Mouse (Mus musculus): Measurements from ENCODE around the gene Cgnl1.

DNA sequence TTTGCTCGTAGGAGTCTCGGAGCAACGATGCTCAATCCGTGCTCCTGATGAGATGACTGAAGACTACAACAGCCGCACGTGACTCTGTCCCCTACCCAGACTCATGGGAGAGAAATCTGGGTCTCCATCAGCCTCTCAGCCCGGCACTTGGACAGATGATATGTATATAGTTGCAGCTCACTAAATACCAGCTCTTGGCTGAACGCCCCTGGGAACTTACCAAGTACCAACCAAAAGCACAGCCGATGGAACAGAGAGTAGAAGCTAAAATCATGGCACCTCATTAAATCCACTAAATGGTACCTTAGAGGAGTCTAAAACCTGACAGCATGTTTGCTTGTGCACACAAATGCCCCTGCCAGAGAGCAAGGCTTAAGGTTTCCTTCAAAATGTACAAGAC is 91.0 kb downstream of the Cgnl1 start:
- TF ChIP-seq CTCF (IDR thresholded peaks at IDR 0.05; ENCODE audit: borderline replicate concordance, insufficient read depth, low read length) (no peak), POLR2A (IDR thresholded peaks at IDR 0.05; ENCODE audit: low read depth, low read length) (no peak)

Data from embryonic fibroblast, embryonic 13.5 days (primary cell).